Mouse (Mus musculus) CD4-positive, CD25-positive, alpha-beta regulatory T cell, adult 4 months (primary cell): ENCODE data around the gene Fam120b. TPM values are rescaled to one million over a fixed set of nuclear protein-coding genes. Genes with fewer than 3 reads are reported as not detected.
A peak's percentile ranks its signal among the peaks of the same experiment; 100 is the strongest.

Experiments
- ATAC-seq: one replicate; pipeline ENCODE4 v1.8.0; 2017
- polyA plus RNA-seq, 2 experiments: library from polyadenylated mRNA; unstranded; fragments of 100-300 nt; shearing (Covaris generic); gene quantifications; one replicate each; pipeline ENCODE4 v1.2.1; 2017

Gene Fam120b
- 10 to 100 TPM; 33.3 to 55.1 TPM for polyA plus RNA-seq

DNA sequence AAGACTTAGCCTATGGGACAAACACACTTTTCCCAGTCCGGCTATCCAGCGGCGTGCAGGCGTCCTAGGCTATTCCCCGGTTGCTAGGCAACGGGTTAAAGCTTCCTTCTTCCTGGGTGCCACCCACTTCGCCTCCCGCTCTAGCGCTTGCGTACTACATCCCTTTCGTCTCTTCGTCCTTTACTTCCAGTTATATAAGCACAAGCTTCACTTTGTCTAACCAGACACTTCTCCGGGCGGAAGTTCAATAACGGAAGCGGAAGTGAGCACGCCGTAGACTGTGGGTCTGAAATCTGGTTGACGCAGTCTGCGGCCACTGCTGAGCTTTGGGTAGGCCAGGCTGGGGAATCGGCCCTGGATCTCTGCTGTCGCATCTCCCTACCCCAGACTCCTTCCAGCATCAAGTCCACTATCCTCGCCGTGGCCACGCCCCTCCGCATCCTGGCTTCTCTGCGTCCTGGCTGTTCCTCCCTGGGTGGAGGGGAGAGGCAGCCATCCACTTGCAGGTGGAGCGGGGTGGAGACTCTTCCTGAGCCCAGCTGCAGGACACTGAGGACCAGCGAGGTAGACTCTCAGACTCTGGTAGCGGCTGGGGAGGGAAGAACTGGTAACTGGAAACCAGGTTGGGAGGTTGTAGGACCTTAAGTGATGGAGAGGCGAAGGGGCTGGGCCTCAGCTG lies at the start of gene Fam120b:
TSS of gene Fam120b (plus strand) at position 206 of the 679 bp plus-strand sequence.
- peak; percentile 99 for ATAC-seq

DNA sequence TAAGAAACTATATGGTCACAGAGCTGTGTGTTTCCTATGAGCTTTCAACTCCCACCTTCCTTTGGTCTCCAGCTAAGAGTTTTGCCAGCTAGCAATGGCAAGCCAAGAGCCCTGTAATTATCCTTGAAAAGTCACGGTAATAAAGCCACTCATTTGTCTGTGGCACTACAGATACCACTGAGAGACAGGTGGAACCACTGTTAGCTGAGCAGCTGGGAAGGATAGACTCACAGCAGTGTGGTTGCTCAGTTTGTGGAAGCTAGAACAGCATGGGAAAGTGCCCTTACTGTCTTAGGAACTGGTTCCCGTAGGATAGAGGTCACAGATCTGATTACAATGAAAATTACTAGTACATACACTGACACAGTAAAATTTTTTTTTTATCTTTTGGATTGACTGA lies 45.9 kb upstream of the Fam120b start:
- no peak for ATAC-seq

DNA sequence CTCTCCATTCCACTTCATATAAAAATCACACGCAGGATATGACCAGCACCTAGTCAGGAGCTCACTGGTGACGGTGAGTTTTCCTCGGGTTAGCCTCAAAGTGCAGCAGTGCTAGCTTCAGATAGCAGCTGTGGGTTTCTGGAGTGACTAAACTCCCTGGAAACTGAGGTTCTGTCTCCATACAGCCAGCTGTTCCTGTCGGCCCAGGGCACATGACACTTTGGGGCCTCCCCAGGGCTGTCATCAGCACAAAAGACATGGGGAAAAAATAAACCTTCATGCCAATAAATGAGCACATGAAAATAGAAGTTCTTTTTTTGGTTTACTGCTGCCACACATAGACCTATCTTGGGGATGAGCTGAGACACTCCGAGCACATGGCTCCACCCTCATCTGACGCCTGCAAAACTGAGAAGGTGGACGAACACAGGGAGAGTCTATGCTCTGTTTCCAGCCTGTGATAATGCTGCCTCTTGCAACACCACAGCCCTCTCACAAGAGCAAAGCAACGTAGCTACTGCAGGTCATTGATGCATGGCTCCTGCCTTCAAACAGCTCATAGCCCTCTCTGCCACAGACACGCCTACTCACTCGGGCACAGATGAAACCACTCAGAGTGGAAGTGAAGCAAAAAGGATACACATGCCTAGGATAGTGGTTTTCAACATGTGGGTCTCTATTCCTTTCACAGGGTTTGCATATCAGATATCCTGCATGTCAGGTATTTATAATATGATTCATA lies 43.0 kb upstream of the Fam120b start:
- ATAC-seq = no peak

DNA sequence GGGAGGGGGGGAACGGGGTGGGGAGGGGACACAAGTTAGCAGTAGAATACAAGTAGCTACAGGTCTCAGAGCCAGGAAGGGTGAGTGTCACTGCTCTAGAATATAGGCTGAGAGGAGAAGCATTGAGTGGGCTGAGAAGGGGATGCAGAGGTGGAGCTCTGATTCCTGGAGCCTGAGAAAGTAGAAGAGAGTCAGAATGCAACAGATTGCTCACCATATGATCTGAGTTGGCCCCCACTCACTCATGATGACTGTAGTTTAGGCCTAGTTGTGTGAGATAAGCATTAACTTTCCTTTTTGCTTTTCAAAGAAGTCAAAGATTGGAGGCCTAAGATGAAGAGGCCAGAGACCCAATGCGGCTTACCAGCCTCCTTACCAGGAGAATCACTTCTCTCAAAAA lies 42.0 kb upstream of the Fam120b start:
- no peak for ATAC-seq

GRCm38 (mm10) chr17:15355072-15355471 lies 40.9 kb upstream of the Fam120b start:
- no peak for ATAC-seq

DNA sequence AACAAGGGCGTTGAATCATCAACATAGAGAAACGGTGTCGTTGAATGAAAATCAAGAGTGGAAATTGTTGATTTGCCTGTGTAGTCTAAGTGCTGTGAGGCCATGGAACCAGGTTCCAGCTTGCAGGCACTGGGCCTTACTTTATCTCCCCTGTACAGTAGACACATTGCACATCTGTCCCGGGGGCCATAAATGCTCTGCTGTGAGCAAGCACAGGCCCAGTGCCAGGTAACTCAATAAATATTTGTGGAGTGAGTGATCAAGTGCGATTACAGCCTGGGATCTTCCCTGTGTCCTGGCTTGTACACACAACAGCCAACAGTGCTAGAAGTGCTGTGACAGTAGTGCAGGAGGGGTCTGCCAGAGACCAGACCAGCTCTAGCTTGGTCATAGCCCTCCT lies 39.5 kb upstream of the Fam120b start:
- ATAC-seq = no peak

DNA sequence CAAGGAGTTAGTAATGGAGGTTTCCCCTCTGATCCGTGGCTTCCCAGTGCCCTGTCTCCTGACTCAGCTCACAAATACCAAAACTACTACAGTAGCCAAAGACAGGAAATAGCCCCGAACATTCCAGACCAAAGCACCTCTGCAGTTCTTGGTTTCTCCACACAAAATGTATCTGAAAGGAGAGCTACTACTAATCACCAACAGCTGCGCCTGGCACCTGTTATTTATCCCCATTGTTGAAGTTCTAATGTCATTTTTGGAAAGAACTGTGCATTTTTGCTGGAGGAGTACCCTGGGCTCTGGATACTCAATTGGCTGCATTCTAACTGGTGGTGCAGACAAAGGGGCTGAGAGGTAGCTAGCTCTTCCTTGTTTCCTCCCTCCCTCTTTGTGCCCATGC lies 38.9 kb upstream of the Fam120b start:
- ATAC-seq = no peak

DNA sequence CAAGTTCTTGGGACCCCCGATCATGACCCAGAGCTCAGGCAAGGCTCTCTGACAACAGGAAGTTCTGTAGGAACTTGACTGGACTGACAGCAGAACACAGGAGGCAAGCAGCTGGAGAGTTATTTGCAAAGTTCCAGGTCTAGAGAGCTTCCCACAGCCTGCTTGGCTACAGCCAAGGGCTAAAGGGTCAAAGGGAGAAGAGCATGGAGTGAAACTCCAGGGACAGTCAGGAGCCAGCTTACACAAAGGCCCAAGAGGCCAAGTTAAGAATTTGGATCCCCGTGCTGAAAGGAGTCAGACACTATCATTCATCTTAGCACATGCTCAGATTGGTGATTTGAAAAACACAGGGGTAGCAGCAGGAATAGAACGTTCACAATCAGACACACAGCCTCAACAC lies 32.3 kb upstream of the Fam120b start:
- ATAC-seq = no peak

- no peak for ATAC-seq
Measured at GRCm38 (mm10) chr17:15365650-15366049, 30.4 kb upstream of the Fam120b start.

GRCm38 (mm10) chr17:15370401-15370800 lies 25.6 kb upstream of the Fam120b start:
- no peak for ATAC-seq

- ATAC-seq = no peak
Measured at GRCm38 (mm10) chr17:15371967-15372835, 23.8 kb upstream of the Fam120b start.

DNA sequence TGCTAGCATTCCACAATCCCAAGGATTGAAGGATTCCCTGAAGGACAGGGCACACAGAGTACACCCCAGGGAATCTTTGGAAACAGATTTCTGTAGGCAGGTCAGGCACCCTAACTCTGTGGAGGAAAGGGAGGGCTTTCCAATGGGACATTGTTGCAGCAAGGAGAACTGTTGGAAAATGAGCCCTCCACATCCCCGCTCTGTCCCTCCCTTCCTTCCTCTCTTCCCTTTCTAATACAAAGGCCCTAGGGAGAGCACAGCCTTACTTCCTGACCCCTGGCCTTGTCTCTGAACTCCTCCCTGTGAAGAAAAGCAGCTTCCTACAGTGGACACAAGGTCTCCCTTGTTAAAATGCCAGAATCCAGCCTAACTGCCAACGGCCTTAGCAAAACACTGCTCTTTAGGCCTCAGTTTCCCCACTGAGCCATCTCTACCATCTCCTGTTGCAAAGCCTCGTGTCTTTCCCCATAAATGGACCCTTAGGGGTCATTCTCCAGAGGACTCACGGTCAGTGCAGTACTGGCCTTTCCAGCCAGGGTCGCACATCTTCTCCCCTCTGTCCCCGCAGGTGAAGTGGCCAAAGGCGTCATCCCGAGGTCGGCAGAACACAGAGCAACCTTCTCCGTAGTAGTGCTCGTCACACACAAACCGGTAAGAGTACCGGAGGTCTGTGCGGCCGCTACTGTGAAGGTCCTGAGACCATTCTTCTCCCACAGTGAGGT lies 22.9 kb upstream of the Fam120b start:
- ATAC-seq = no peak

DNA sequence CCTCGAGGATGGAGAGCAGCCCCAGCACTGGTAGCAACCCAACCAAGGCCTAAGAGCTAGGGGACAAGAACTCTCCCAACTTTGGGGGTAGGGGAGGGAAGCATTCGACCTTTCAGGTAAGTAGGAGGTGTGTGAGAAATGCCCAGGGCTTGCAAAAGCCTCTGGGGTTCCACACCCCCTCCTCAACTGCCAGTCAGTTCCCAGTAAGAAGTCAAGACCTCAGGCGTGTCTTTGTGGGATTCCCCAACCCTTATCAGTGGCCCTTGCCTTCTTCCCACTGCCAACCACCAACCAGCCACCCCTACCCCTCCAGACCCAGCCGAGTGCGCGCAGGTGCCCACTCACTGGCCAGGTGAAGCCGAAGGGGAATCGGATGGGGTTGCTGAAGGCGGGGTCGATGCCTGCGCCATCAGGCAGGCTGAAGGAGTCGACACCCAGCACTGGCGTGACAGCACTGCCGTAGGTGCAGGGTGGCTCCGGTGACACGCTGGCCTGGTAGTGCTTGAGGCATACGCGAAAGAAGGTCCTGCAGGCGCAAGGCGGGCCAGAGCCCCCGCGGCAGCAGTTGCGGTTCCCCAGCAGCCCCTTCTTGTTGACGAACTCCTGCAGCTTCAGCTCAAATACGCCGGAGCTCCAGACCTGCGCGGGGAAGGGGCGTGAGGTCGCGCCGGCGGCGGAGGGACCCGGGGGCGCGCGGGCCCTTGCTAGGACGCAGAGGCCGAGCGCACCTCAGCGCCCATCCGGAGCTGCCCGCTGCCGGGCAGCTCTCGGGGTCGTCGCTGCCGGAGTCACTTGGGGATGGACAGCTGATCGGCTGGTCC lies 21.5 kb upstream of the Fam120b start:
- no peak for ATAC-seq

DNA sequence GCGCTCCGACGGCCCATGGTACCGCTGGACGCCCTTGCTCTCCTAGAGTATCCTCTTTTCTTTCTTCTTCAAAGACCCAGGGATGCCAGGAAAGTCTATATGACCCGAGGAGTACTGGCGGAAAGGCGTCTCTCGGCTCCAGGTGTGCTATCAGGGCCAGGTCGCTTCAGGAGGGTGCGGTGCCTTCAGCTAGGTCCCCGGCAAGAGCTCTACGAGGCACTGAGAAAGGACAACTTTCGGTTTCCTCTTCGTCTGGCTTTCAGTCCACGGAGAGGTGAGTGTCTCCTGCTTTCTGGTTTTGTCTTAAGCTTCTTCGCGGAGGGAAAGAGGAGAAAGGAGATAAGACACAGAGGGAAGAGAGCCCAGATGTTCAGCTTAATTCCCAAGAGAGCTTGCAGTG lies 20.8 kb upstream of the Fam120b start:
- peak; percentile 46 for ATAC-seq

GRCm38 (mm10) chr17:15375701-15376493 lies 20.1 kb upstream of the Fam120b start:
- ATAC-seq = peak; percentile 34

DNA sequence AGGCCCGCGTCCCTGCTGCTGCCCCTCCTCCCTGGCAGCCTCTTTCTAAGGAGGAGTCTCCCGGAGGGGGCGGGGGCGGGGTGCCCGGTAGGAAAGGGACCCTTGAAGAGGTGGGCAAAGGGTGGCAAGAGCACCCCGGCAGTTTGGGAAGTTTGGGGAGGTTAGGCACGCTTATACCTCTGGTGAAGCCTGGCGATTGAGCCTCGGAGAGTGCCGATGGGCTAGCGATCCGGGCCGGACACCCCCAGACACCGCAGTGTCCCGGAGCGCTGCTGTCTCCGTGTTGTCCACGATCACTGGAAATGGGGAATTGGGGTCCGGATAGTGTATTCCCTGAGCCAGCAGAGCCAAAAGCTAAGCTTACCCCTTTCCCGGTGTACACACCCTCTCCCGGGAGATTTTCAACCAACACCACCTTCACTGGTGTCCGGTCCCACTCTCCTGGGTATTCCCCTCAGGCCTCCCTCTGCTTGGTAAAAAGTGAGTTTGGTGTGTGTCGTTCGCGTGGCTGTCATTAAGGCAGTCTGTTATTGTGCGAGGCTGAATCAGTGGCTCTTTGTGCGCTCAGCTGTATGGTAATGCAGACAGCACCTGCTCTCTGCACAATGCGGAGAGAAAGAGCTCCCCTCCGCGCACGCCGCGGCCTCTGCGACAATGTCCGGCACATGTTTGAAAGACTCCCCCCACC lies 19.4 kb upstream of the Fam120b start, which contains the start of gene Dll1:
TSS of gene Dll1 (minus strand) at position 379 of the 688 bp plus-strand sequence.
- ATAC-seq = no peak

- ATAC-seq = no peak
Measured at GRCm38 (mm10) chr17:15377901-15378300, 18.1 kb upstream of the Fam120b start.

- ATAC-seq = no peak
Measured at GRCm38 (mm10) chr17:15378413-15379109, 17.4 kb upstream of the Fam120b start.

DNA sequence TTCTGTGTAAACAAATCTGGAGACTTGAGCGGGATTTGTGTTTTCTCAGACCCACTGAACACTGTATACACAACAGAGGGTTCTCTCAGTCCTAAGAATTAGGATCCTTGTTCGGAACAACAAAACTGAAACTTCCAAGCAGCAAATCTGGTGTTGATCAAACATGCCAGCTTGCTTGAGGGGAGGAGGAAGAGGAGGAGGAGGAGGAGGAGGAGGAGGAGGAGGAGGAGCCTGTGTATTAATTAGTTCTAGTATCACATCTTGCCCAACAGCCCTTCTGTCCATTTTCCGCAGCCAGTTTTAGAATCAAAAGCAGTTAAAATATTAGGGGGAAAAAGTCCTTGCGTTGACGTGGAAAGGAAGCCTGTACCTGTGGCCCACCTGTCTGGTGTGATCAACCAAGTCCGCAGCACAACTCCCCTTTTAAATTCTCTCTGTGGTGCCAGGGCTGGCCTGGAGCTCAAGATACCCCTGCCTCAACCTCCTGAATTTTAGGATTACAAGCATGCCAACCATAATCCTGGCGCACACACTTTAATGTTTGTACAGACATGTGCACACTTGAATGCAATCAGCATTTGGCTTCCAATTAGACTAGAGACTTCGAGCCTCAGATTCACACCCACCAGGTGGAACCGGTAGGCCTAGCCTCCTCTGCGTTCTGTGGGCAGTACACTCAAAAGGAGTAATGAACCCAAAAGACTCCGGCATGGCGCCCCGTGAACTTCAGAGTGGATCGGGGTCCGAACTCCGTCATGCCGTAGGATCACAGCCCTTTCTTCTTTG lies 16.1 kb upstream of the Fam120b start:
- ATAC-seq = no peak
